Mouse (Mus musculus): ENCODE results near the gene Fam172a. TPM values are rescaled to one million over a fixed set of nuclear protein-coding genes. Genes with fewer than 3 reads are reported as not detected.

Gene Fam172a
- total and polyA plus RNA-seq, 2 experiments from 2014 or later = 22.1 to 37.6 TPM

- Histone ChIP-seq H3K4me3 (ENCODE audit: low read length) (peak overlapping the region; percentile 16; the same call in 1 of the 2 replicates), H3K27ac (no peak overlapping the region; the same call in 1 of the 2 replicates), H3K36me3 (ENCODE audit: insufficient read depth, low read length) (no peaks in the 10 kb centered on the region), H3K4me2 (ENCODE audit: low read depth, low read length) (peak overlapping the region; percentile 23; the same call in 1 of the 2 replicates), H3K4me1 (ENCODE audit: insufficient read depth, low read length) (no peaks in the 10 kb centered on the region), H3K27me3 (ENCODE audit: insufficient read depth, low read length) (peaks cover 25% of the 10 kb centered on the region; the same call in 1 of the 2 replicates), H3K9ac (replicated peaks; ENCODE audit: low read length) (no peak overlapping the region), H3K9me3 (ENCODE audit: low read length) (no peaks in the 10 kb centered on the region)
- ATAC-seq = no peak
- peak; percentile 67 for TF ChIP-seq CTCF (IDR thresholded peaks at IDR 0.05; ENCODE audit: low read depth)
- 5% methylated on average over 8 of the region's 8 CpGs for WGBS
- DNase-seq (ENCODE audit: low spot score) = peak; percentile 83
Measured at GRCm38 (mm10) chr13:78175821-78176380, 474.1 kb downstream of the Fam172a start.

GRCm38 (mm10) chr13:78177381-78177950 lies 475.6 kb downstream of the Fam172a start:
- Histone ChIP-seq H3K9ac (replicated peaks; ENCODE audit: low read length) (no peak overlapping the region), H3K4me2 (ENCODE audit: low read depth, low read length) (peak overlapping the region; percentile 65; the same call in 1 of the 2 replicates), H3K4me1 (ENCODE audit: insufficient read depth, low read length) (no peaks in the 10 kb centered on the region), H3K9me3 (ENCODE audit: low read length) (no peaks in the 10 kb centered on the region), H3K36me3 (ENCODE audit: insufficient read depth, low read length) (no peaks in the 10 kb centered on the region), H3K4me3 (ENCODE audit: low read length) (no peak overlapping the region), H3K27me3 (ENCODE audit: insufficient read depth, low read length) (peaks cover 25% of the 10 kb centered on the region; the same call in 1 of the 2 replicates), H3K27ac (no peak overlapping the region; the same call in 1 of the 2 replicates)
- WGBS = 35% methylated on average over 5 of the region's 5 CpGs
- no peak for DNase-seq (ENCODE audit: low spot score)
- no peak for TF ChIP-seq CTCF (IDR thresholded peaks at IDR 0.05; ENCODE audit: low read depth)
- ATAC-seq = no peak

GRCm38 (mm10) chr13:78178021-78178420 lies 476.2 kb downstream of the Fam172a start:
- Histone ChIP-seq H3K36me3 (ENCODE audit: insufficient read depth, low read length) (no peaks in the 10 kb centered on the region), H3K27me3 (ENCODE audit: insufficient read depth, low read length) (peaks cover 21% of the 10 kb centered on the region; the same call in 1 of the 2 replicates), H3K4me3 (ENCODE audit: low read length) (no peak overlapping the region), H3K4me2 (ENCODE audit: low read depth, low read length) (peak overlapping the region; percentile 65), H3K9ac (replicated peaks; ENCODE audit: low read length) (no peak overlapping the region), H3K4me1 (ENCODE audit: insufficient read depth, low read length) (no peaks in the 10 kb centered on the region), H3K9me3 (ENCODE audit: low read length) (no peaks in the 10 kb centered on the region), H3K27ac (no peak overlapping the region)
- no peak for ATAC-seq
- WGBS = 10% methylated on average over 1 of the region's 1 CpGs
- no peak for DNase-seq (ENCODE audit: low spot score)
- no peak for TF ChIP-seq CTCF (IDR thresholded peaks at IDR 0.05; ENCODE audit: low read depth)

- no peak for ATAC-seq
- Histone ChIP-seq H3K9me3 (ENCODE audit: low read length) (no peaks in the 10 kb centered on the region), H3K9ac (replicated peaks; ENCODE audit: low read length) (peak overlapping the region; percentile 57), H3K4me3 (ENCODE audit: low read length) (peak overlapping the region; percentile 42), H3K36me3 (ENCODE audit: insufficient read depth, low read length) (no peaks in the 10 kb centered on the region), H3K27ac (peak overlapping the region; percentile 82; the same call in 1 of the 2 replicates), H3K4me1 (ENCODE audit: insufficient read depth, low read length) (no peaks in the 10 kb centered on the region), H3K27me3 (ENCODE audit: insufficient read depth, low read length) (peaks cover 18% of the 10 kb centered on the region; the same call in 1 of the 2 replicates), H3K4me2 (ENCODE audit: low read depth, low read length) (peak overlapping the region; percentile 65)
- 29% methylated on average over 5 of the region's 5 CpGs for WGBS
- TF ChIP-seq CTCF (IDR thresholded peaks at IDR 0.05; ENCODE audit: low read depth) = no peak
- no peak for DNase-seq (ENCODE audit: low spot score)
Measured at GRCm38 (mm10) chr13:78178771-78179170, 476.9 kb downstream of the Fam172a start.

GRCm38 (mm10) chr13:78179312-78180097 lies 477.7 kb downstream of the Fam172a start:
- Histone ChIP-seq H3K27ac (peak overlapping the region; percentile 82), H3K27me3 (ENCODE audit: insufficient read depth, low read length) (peaks cover 18% of the 10 kb centered on the region; the same call in 1 of the 2 replicates), H3K4me2 (ENCODE audit: low read depth, low read length) (peak overlapping the region; percentile 65), H3K4me3 (ENCODE audit: low read length) (peak overlapping the region; percentile 42), H3K36me3 (ENCODE audit: insufficient read depth, low read length) (no peaks in the 10 kb centered on the region), H3K9me3 (ENCODE audit: low read length) (no peaks in the 10 kb centered on the region), H3K4me1 (ENCODE audit: insufficient read depth, low read length) (no peaks in the 10 kb centered on the region; the same call in 1 of the 2 replicates), H3K9ac (replicated peaks; ENCODE audit: low read length) (peak overlapping the region; percentile 57)
- ATAC-seq (peak; percentile 61), DNase-seq (ENCODE audit: low spot score) (peak; percentile 69)
- WGBS = 6% methylated on average over 38 of the region's 38 CpGs
- TF ChIP-seq CTCF (IDR thresholded peaks at IDR 0.05; ENCODE audit: low read depth) = no peak

- Histone ChIP-seq H3K4me3 (ENCODE audit: low read length) (no peak overlapping the region), H3K4me1 (ENCODE audit: insufficient read depth, low read length) (peaks cover 5% of the 10 kb centered on the region)
Measured at GRCm38 (mm10) chr13:78180261-78180660, 478.4 kb downstream of the Fam172a start.

More at GRCm38 (mm10) chr13:78180261-78180660, 478.4 kb downstream of the Fam172a start:
- Histone ChIP-seq H3K4me2 (ENCODE audit: low read depth, low read length) (peak overlapping the region; percentile 72; the same call in 1 of the 2 replicates), H3K9me3 (ENCODE audit: low read length) (no peaks in the 10 kb centered on the region), H3K9ac (replicated peaks; ENCODE audit: low read length) (no peak overlapping the region), H3K27me3 (ENCODE audit: insufficient read depth, low read length) (peaks cover 16% of the 10 kb centered on the region; the same call in 1 of the 2 replicates), H3K36me3 (ENCODE audit: insufficient read depth, low read length) (no peaks in the 10 kb centered on the region), H3K27ac (0 out of 2 replicates have a peak overlapping the region, but pooled peaks have one; percentile 81)
- WGBS = 51% methylated on average over 3 of the region's 3 CpGs
- DNase-seq (ENCODE audit: low spot score) (no peak), ATAC-seq (no peak)
- no peak for TF ChIP-seq CTCF (IDR thresholded peaks at IDR 0.05; ENCODE audit: low read depth)
